Mouse (Mus musculus): Measurements from ENCODE around the gene Apopt1. TPM values are rescaled to one million over a fixed set of nuclear protein-coding genes. Genes with fewer than 3 reads are reported as not detected.

Gene Apopt1
- total RNA-seq, 4 experiments from 2014 or later = 36.2 to 40.8 (median 38.9) TPM

Other genes with a start within 250 kb of the Apopt1 start
- under 1 TPM in 3 of 4 experiments, not detected in 1; 0.27 to 0.34 (median 0.31) TPM for gene Gm266, start 227.4 kb upstream of the Apopt1 start, total RNA-seq (2022)
- 100 to 1,000 TPM; 151 to 194 (median 168) TPM for gene Eif5, start 175.2 kb upstream of the Apopt1 start, total RNA-seq (2022)
- gene Mark3, start 138.7 kb upstream of the Apopt1 start, total RNA-seq (2022) = 10 to 100 TPM; 45.6 to 57.4 (median 48.2) TPM
- 1 to 10 TPM; 2.8 to 8.5 (median 5.7) TPM for gene Ckb, start 40.9 kb upstream of the Apopt1 start, total RNA-seq (2022)
- gene Trmt61a, start 35.2 kb upstream of the Apopt1 start, total RNA-seq (2022) = 1 to 10 TPM; 2.1 to 2.7 (median 2.5) TPM
- 10 to 100 TPM; 11.4 to 19.6 (median 16.3) TPM for gene Bag5, start within 50 bp of the Apopt1 start, total RNA-seq (2022)
- gene Klc1, start 45.6 kb downstream of the Apopt1 start, total RNA-seq (2022) = 10 to 100 TPM; 47.9 to 62.7 (median 50.9) TPM
- under 1 TPM in 1 of 4 experiments, not detected in 3; 0.46 TPM for gene Xrcc3, start 100.6 kb downstream of the Apopt1 start, total RNA-seq (2022)
- gene Zfyve21, start 100.9 kb downstream of the Apopt1 start, total RNA-seq (2022) = 10 to 100 TPM; 11.2 to 18.5 (median 15.2) TPM
- gene Ppp1r13b, start 194.8 kb downstream of the Apopt1 start, total RNA-seq (2022) = 1 to 10 TPM; 4.1 to 8.0 (median 6.0) TPM

Data from gastrocnemius, adult 8-10 months (tissue).